Mouse (Mus musculus) B cell, adult 2 months (primary cell): ENCODE measurements at regions not wholly inside any gene's neighbourhood (a gene's known extent, or its start where the extent isn't known, plus 50 kb on each side); places are given as distances from the start of the nearest gene placed in this dataset.
A peak's percentile ranks its signal among the peaks of the same experiment; 100 is the strongest.

ENCODE experiments used
- DNase-seq, 2 experiments: peaks; one replicate each; pipeline ENCODE4 v3.0.0; 2022

DNA sequence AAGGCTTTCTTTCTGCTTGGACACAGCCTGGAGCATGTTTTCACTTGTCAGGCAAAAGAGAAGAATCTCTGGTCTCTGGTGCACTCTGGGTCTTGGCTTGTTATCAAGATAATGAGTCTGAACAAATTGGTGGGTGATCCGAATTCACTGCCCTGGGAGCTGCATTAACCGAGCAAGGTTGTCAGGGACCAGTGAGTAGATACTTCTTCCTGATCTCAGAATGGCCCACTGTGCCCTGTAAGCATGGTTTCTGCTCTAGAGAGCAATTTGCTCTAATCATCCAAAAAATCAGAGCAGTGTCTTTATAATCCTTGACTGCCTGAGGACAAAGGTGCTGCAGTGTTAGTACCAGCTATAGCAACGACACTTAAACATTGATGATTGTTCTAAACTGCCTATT is 97.2 kb upstream of the 1500015O10Rik start:
- no peak for DNase-seq

DNA sequence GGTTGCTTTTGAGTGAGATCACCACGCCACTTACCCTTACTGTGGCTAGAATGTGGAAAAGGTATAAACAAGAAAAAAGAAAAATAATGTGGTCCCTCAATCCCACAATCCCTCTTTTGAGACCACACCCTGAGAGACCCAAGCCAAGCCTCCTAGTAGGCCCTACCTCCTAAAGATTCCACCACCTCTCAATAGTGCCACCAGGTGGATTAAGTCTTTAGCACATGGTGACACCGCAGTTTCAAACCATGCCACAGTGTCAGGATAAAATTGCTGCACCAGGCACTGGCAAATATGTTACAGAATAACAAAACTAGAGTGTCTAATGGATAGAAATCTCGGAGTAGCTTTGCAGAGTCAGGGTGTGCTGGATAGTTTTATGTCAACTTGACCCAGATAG is 94.7 kb upstream of the 1500015O10Rik start:
- DNase-seq, result peak; percentile 26 to 33

DNA sequence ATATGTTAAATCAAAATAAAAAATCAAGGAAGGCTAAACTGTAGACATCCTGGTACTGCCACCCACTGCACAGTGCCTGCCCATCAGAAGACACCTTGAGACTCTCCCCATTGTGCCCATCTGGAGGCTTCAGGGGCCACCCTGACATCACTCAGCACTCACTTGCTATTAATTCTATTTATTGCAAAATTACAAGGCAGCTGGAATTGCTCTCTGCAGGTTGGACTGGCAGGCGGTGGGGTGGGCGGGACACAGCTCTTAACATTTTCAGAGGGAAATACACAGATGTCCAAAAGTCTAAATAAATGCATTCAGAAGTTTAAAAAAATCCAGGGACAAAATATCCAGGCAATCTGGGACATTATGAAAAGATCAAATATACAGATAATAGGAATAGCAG is 92.4 kb upstream of the 1500015O10Rik start:
- no peak for DNase-seq

DNA sequence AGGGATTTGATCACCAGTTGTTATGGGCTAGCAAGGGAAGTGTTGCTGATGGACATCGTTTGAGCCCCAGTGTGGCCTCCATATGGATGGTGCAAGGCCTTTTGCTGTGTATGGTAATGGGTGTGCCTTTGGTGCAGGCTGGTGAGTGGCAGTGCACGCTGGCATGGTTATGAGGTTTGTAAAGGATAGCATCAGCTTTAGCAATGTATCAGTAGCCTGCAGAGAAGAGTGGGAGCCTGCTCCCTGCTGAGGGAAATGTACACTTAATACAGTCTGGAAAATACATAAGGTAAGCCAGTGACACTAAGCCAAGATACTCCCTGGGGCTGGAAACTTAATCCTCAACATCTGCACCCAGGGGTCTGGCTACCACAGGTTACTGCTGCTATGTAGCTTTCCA is 58.4 kb upstream of the 1500015O10Rik start:
- no peak for DNase-seq
